Mouse (Mus musculus) gastrocnemius, postnatal 36 days (tissue): ENCODE measurements around the gene Mki67. TPM values are rescaled to one million over a fixed set of nuclear protein-coding genes. Genes with fewer than 3 reads are reported as not detected.
"Not testable (repeated sequence)": the region's sequence is repeated elsewhere in the genome, so short reads cannot be mapped to it uniquely, and the experiment has no call there.

ENCODE experiments used
- DNase-seq, 2 experiments: peaks; one replicate each; pipeline ENCODE4 v3.0.0; 2022
- intact Hi-C: fragments of 180-260 bp; cut with DNase I; formaldehyde crosslinking; loops from one replicate; pipeline ENCODE4 v1.15.1; 2025
- total RNA-seq, 2 experiments: library from RNA; stranded (reverse); gene quantifications; 2 replicates each; pipeline ENCODE4 v1.2.3; 2021

Mki67 gene
- total RNA-seq, 2 experiments from 2014 or later: 1.3 to 2.6 TPM

DNA sequence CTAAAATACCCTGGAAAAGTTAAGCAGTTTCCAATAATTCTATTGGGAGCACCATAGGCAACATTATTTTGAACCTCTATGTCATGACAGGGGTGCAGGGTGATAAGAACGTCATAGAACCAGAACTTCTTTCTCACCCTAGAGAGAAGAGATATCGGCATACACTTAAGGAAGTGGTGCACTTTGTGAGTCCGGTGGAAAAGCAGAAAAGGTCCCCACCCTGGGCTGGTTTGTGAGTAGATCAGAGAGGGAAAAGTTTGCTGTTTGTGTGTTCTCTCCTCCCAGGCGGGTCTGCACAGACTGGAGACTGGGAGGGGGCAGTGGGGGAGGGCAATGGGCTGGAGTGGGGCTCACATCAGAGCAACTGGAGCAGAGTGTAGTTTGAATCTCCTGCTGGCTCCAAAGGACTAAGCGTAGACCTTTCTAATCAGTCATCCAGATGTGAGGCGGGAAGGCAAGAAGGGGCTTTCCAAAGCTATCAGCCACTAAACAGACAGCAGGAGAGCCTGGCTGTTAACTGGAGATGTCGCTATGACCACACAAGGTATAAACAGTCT is 5.4 kb upstream of the Mki67 start:
- DNase-seq: no peak
- intact Hi-C loops: loop anchor here (10.0 kb wide), 1 partner anchor 187 kb away; the partner anchor contains the start of gene Ptpre

GRCm38 (mm10) chr7:135716968-135717557 is 902 bp upstream of the Mki67 start:
- intact Hi-C loops: no loop called here

DNA sequence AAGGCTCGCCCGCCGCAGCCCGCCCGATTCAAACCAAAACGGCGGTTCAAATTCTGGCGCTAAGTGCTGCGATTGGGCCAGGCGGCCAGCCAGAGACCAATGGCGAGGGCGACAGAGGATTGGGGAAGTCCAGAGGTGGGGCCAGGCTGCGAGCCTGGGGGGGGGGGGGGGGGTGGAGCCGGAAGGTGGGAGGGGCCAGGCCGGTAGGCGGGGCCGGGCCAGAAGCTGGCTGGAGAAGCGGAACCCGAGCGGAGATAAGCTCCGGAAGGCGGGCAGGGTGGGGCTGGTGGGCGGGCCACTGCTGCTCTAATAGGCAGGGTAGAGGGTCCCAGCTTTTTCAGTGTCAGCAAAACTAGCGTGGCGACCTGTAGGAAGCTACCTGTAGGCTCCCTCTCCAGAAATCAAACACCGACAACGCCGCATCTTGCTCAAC is 300 bp upstream of the Mki67 start:
- intact Hi-C loops: no loop called here
- peak; percentile 70 to 85 for DNase-seq

More at GRCm38 (mm10) chr7:135716968-135717557, 902 bp upstream of the Mki67 start:
- no peak for DNase-seq

GRCm38 (mm10) chr7:135715166-135715565 is 995 bp downstream of the Mki67 start:
- no peak for DNase-seq
- intact Hi-C loops: no loop called here

GRCm38 (mm10) chr7:135713326-135713725 is 2.8 kb downstream of the Mki67 start:
- no peak for DNase-seq
- intact Hi-C loops: no loop called here

- intact Hi-C loops: no loop called here
- no peak for DNase-seq
These were observed 3.6 kb downstream of the Mki67 start for GRCm38 (mm10) chr7:135712534-135712933.

GRCm38 (mm10) chr7:135710702-135711101 is 5.5 kb downstream of the Mki67 start:
- intact Hi-C loops: no loop called here
- DNase-seq: no peak

DNA sequence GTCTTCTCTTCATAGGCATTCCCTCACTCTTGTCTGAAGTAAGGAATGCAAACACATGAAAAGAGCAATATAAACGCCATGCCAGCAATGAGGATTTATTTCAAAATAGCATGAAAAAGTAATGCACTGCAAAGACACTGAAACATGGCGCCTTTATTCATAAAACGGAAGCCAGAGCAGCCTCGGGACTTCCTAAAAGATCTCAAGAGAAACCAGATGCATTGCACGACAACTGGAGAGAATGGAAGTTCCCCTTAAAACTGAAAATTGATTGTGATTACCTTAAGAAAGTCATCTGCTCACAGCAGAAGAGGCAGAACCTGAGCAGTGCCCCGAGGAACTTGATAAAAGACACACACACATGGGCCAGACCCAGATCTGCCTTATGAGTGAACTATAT is 10.4 kb downstream of the Mki67 start:
- DNase-seq: no peak
- intact Hi-C loops: no loop called here

- no peak for DNase-seq
- intact Hi-C loops: no loop called here
These were observed 11.1 kb downstream of the Mki67 start for GRCm38 (mm10) chr7:135705083-135705482.

GRCm38 (mm10) chr7:135704251-135704650 is 11.9 kb downstream of the Mki67 start:
- no peak for DNase-seq
- intact Hi-C loops: no loop called here

GRCm38 (mm10) chr7:135703600-135704148 is 12.5 kb downstream of the Mki67 start:
- intact Hi-C loops: no loop called here
- DNase-seq: no peak

GRCm38 (mm10) chr7:135699351-135699750 is 16.8 kb downstream of the Mki67 start:
- DNase-seq, intact Hi-C loops: not testable (repeated sequence)

- intact Hi-C loops: no loop called here
- DNase-seq: no peak
These were observed 17.8 kb downstream of the Mki67 start for GRCm38 (mm10) chr7:135698362-135698761.

GRCm38 (mm10) chr7:135697021-135697740 is 19.0 kb downstream of the Mki67 start:
- intact Hi-C loops, DNase-seq: not testable (repeated sequence)

DNA sequence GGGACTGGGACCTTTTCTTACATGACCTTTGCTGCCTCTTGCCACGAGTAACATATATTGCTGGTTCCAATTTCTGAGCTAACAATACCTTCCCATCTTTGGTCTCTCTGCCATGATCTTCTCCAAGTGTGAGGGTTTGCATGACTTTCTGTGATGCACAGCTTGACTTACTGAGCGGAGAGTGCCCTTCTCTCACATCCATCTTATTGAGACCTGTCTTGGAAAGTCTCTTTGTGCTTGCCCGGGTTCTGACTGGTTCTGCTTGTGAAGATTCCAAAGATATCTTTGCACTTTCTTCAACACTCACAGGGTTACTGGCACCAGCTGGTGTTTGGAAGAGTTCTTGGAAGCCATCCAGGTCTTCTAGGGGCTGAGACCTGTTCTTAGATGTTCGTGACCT is 20.0 kb downstream of the Mki67 start:
- intact Hi-C loops: no loop called here
- DNase-seq: no peak

- intact Hi-C loops: no loop called here
- no peak for DNase-seq
These were observed 21.4 kb downstream of the Mki67 start for GRCm38 (mm10) chr7:135694796-135695195.

DNA sequence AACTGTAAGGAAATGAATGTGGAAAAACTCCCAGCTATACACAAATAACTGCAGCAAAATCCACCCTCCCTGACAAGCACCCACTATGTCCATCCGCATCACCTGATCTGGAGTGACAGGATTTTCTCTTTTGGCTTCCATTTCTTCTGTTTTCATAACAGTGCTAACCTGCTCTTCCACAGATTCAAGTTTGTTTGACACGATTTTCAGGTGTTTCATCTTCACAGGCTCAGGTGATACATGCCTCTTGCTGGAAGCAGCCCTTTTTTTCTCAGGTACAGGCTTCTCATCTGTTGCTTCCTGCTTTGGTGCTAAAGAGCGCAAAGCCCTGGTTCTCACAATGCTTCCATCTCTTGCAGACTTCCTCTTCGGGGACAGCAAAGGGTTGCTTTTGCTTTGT is 22.0 kb downstream of the Mki67 start:
- no peak for DNase-seq
- intact Hi-C loops: no loop called here

GRCm38 (mm10) chr7:135691941-135692340 is 24.2 kb downstream of the Mki67 start:
- no peak for DNase-seq
- intact Hi-C loops: no loop called here

GRCm38 (mm10) chr7:135689396-135689795 is 26.8 kb downstream of the Mki67 start:
- DNase-seq: no peak
- intact Hi-C loops: no loop called here

GRCm38 (mm10) chr7:135684938-135685337 is 31.2 kb downstream of the Mki67 start:
- DNase-seq: no peak
- intact Hi-C loops: loop anchor here (5.0 kb wide), 1 partner anchor 52 kb away; no protein-coding TSS in a partner anchor

DNA sequence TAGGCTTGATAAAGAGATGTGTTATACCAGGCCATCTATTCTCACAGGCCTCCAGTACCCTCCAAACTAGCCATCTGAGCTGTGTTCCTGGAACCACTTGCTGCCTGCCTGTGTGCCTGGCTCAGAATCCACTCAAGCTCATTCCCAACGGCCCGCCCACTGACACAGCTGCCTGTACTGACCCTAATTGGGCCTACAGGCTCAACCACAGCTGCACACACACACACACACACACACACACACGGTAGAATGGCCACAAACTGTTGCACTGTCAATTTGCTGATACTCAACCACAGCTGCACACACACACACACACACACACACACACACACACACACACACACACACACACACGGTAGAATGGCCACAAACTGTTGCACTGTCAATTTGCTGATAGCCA is 32.1 kb downstream of the Mki67 start:
- intact Hi-C loops: loop anchor here (5.0 kb wide), 1 partner anchor 53 kb away; no protein-coding TSS in a partner anchor
- not testable (repeated sequence) for DNase-seq
